Comparison of ENCODE assay signal across 8 mouse cellular contexts in the genomic region with DNA sequence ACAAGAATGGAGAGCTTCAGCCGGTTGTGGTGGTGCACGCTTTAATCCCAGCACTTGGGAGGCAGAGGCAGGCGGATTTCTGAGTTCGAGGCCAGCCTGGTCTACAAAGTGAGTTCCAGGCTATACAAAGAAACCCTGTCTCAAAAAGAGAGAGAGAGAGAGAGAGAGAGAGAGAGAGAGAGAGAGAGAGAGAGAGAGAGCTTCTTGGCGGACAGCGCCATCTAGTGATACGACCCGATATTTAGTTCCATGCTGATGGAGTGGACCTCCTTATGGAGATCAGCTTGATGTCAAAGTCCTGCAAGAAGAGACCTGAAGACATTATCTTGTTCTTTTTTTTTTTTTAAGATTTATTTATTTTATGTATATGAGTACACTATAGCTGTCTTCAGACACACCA. TPM values are rescaled to one million over a fixed set of nuclear protein-coding genes. Genes with fewer than 3 reads are reported as not detected.
DNase-seq lines count a peak whose midpoint lies in the region; ATAC-seq and TF ChIP-seq lines count a peak whose summit lies in the region.
"Not testable (repeated sequence)": the region's sequence is repeated elsewhere in the genome, so short reads cannot be mapped to it uniquely, and the experiment has no call there.

No protein-coding gene starts in this region.

- H3K4me1 ChIP-seq in G1E (ENCODE audit: insufficient read depth, low read depth, low read length), result peaks cover 46% of the 10 kb centered on the region

- H3K9me3 ChIP-seq in G1E (replicated peaks), result not testable (repeated sequence)

- not testable (repeated sequence) for ATAC-seq in G1E (ENCODE audit: extremely low read depth, insufficient number of reproducible peaks, low FRiP score, poor library complexity, severe bottlenecking)
- ATAC-seq in erythroblast, adult 5-6 weeks (replicated peaks; ENCODE audit: low FRiP score, poor library complexity, severe bottlenecking), result 0 out of 2 replicates have a peak, but pooled peaks have one; percentile 56

- not testable (repeated sequence) for H3K27me3 ChIP-seq in G1E (ENCODE audit: insufficient read depth, low read length)

- DNase-seq in G1E (ENCODE audit: low spot score), result not testable (repeated sequence)
- DNase-seq in c-Kit-positive CD71-negative TER-119-negative erythroid progenitor cells, embryonic 14.5 days (ENCODE audit: low read depth), result peak; percentile 66
- DNase-seq in heart, postnatal 4 days, result peak; percentile 83
- DNase-seq in layer of hippocampus, postnatal 14 days (ENCODE audit: low spot score in 2 of 2), result peak; percentile 22 to 28
- peak; percentile 74 for DNase-seq in lung, postnatal 10 days
- DNase-seq in right cerebral cortex, adult 2 months (ENCODE audit: low spot score in 2 of 2), result peak; percentile 53 to 75
- peak; percentile 55 for DNase-seq in urinary bladder, postnatal 25 days (ENCODE audit: low spot score)

- not testable (repeated sequence) for H3K4me3 ChIP-seq in G1E (ENCODE audit: low read depth, low read length)

- not testable (repeated sequence) for H3K36me3 ChIP-seq in G1E (replicated peaks)

- TF ChIP-seq CTCF in G1E (IDR thresholded peaks at IDR 0.05; ENCODE audit: low read depth, low read length), result peak; percentile 45; the same call in 1 of the 2 replicates

RNA-seq across cellular contexts. Expression of a gene that starts 7.3 kb away (rescaled TPM):
- total RNA-seq in G1E (2014; fragmentation: Nextera tagmentation) (14.0 and 15.0 TPM in 2 replicates), G1E (2017) (4.8 and 5.0 TPM in 2 replicates)
- 12.6 and 15.4 TPM in 2 replicates for polyA plus RNA-seq in G1E (2012)
- 20.1 and 24.0 TPM in 2 replicates for total RNA-seq in erythroblast, adult 5-6 weeks (2015; ENCODE audit: low replicate concordance)
- 21.0 and 25.6 TPM in 2 replicates for total RNA-seq in erythroblast, adult 5-6 weeks (2017; ENCODE audit: low replicate concordance)
- 10 to 100 TPM; 85.0 to 86.1 TPM for total RNA-seq in heart, postnatal 4 days (2021)
- 10 to 100 TPM; 23.1 to 25.6 TPM for total RNA-seq in layer of hippocampus, postnatal 14 days (2021)

RNA-seq across cellular contexts. Expression of a gene that starts 30.1 kb away (rescaled TPM):
- 116 and 134 TPM in 2 replicates for total RNA-seq in G1E (2014; fragmentation: Nextera tagmentation)
- total RNA-seq in G1E (2017), result 83.6 and 85.6 TPM in 2 replicates
- polyA plus RNA-seq in G1E (2012), result 74.6 and 74.8 TPM in 2 replicates
- total RNA-seq in erythroblast, adult 5-6 weeks (2015; ENCODE audit: low replicate concordance), result 30.0 and 33.6 TPM in 2 replicates
- 20.4 and 23.6 TPM in 2 replicates for total RNA-seq in erythroblast, adult 5-6 weeks (2017; ENCODE audit: low replicate concordance)
- total RNA-seq in heart, postnatal 4 days (2021), result 100 to 1,000 TPM; 629 to 659 TPM
- 100 to 1,000 TPM; 463 to 484 TPM for total RNA-seq in layer of hippocampus, postnatal 14 days (2021)
